Mouse (Mus musculus) lung, embryonic 15.5 days (tissue): Measurements from ENCODE around the gene Nradd. TPM values are rescaled to one million over a fixed set of nuclear protein-coding genes. Genes with fewer than 3 reads are reported as not detected.

Experiments used
- ATAC-seq: fragments of 200-750 bp; cut with Nextera tagmentation; 2 replicates; pipeline ENCODE4 v1.8.0; 2017; ENCODE audit warnings: moderate number of reproducible peaks, borderline replicate concordance; ENCODE audit not compliant: low FRiP score, low TSS enrichment; ENCODE audit errors: extremely low read depth
- H3K27ac ChIP-seq: fragments of 300-500 bp; sonication (generic); 2 replicates; pipeline ENCODE4 v1.5.1; 2015; ENCODE audit warnings: moderate library complexity, mild to moderate bottlenecking, inconsistent platforms
- H3K27me3 ChIP-seq: fragments of 300-500 bp; sonication (generic); 2 replicates; pipeline ENCODE4 v1.6.1; 2015; ENCODE audit warnings: inconsistent platforms
- H3K36me3 ChIP-seq: fragments of 300-500 bp; sonication (generic); 2 replicates; pipeline ENCODE4 v1.6.1; 2015; ENCODE audit warnings: inconsistent platforms
- H3K4me1 ChIP-seq: fragments of 300-500 bp; sonication (generic); 2 replicates; pipeline ENCODE4 v1.6.1; 2015; ENCODE audit warnings: inconsistent platforms
- H3K4me2 ChIP-seq: fragments of 300-500 bp; sonication (generic); 2 replicates; pipeline ENCODE4 v1.6.1; 2015; ENCODE audit warnings: inconsistent platforms, mild to moderate bottlenecking, moderate library complexity
- H3K4me3 ChIP-seq: fragments of 300-500 bp; sonication (generic); 2 replicates; pipeline ENCODE4 v1.5.1; 2015; ENCODE audit warnings: mild to moderate bottlenecking, inconsistent platforms
- H3K9ac ChIP-seq: fragments of 300-500 bp; sonication (generic); 2 replicates; pipeline ENCODE4 v1.6.1; 2015; ENCODE audit warnings: inconsistent platforms
- H3K9me3 ChIP-seq: fragments of 300-500 bp; sonication (generic); 2 replicates; pipeline ENCODE4 v1.6.1; 2016; ENCODE audit warnings: inconsistent platforms
- WGBS: fragments of 180-500 bp; shearing (Covaris S2); methylation state at CpG from one replicate; pipeline ENCODE4 v1.1.7; 2015; 5-methylcytosine and 5-hydroxymethylcytosine counted together
- polyA plus RNA-seq: library from polyadenylated mRNA; unstranded; fragments of >200 nt; fragmentation: Nextera tagmentation; extraction: Ambion mirVana; gene quantifications from 2 replicates; pipeline ENCODE4 v1.2.1, GENCODE M21; 2015

Nradd gene
- polyA plus RNA-seq, 1 experiment from 2014 or later, result 55.6 TPM

DNA sequence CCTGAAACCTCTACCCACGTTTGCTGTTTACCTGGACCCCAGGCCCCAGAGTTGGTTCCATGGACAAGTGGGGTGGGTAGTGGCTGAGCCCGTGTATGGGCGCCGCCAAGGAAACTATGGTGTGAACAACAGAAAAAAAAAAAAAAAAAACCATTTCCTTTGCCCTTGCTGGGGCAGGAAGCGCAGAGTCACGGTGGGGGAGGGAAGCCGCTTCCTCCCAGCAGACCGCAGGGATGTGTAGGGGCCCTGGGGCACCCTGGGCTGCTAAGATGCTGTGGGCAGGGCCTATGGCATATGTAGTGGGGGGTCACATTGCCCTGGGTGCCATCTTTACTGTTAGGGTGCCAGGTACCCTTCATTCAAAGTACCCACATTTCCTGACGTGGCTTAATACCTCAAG, 21.0 kb upstream of the Nradd start:
- Histone ChIP-seq H3K9me3 (no peaks in the 10 kb centered on the region), H3K36me3 (no peaks in the 10 kb centered on the region), H3K27me3 (no peaks in the 10 kb centered on the region), H3K4me2 (no peak overlapping the region), H3K4me3 (no peak overlapping the region), H3K27ac (no peak overlapping the region), H3K4me1 (no peaks in the 10 kb centered on the region), H3K9ac (no peak overlapping the region)
- no peak for ATAC-seq
- WGBS, result 63% methylated on average over 9 of the region's 9 CpGs

DNA sequence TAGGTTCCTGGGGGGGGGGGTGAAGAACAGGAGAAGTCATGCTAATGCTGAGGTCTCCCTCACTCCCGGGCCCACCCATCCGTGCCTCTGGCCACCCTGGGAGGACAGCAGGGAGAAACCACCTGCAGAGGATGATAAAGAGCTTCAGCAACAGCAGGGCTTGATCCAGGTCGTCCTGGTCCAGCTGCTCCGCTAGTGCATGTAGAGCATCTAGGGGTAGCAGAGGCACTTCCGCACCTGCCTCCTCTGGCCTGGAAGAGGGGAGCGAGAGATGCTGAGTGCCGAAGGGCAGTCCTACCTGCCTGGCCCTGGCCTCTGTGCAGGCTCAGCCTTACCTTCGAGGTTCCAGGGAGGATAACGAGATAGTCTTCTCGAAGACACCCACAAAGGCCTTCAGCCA, 20.0 kb upstream of the Nradd start:
- Histone ChIP-seq H3K9ac (no peak overlapping the region), H3K4me2 (no peak overlapping the region), H3K4me3 (no peak overlapping the region), H3K36me3 (no peaks in the 10 kb centered on the region), H3K9me3 (no peaks in the 10 kb centered on the region), H3K4me1 (no peaks in the 10 kb centered on the region), H3K27me3 (no peaks in the 10 kb centered on the region), H3K27ac (no peak overlapping the region)
- WGBS, result 68% methylated on average over 10 of the region's 10 CpGs
- ATAC-seq, result no peak

DNA sequence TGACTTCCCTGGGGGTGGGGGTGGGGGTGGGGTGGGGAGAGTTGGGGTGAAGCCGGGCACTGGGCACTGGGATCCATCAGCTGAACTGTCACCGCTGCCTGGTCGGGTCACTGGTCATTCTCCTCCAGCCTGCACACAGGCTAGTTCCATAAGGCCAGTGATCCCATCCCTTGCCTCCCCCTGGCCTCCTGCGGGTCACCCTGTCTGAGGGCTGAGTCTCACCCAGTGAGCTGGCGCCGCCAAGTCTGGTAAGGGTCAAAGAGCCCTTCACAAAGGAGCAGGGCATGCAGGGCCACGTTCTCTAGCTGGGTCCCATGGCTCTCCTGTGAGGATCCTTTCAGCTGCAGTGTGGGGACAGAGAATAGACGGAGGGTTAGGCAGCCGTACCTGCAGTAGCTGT, 19.5 kb upstream of the Nradd start:
- ATAC-seq, result no peak
- no peak overlapping the region for H3K9ac ChIP-seq

DNA sequence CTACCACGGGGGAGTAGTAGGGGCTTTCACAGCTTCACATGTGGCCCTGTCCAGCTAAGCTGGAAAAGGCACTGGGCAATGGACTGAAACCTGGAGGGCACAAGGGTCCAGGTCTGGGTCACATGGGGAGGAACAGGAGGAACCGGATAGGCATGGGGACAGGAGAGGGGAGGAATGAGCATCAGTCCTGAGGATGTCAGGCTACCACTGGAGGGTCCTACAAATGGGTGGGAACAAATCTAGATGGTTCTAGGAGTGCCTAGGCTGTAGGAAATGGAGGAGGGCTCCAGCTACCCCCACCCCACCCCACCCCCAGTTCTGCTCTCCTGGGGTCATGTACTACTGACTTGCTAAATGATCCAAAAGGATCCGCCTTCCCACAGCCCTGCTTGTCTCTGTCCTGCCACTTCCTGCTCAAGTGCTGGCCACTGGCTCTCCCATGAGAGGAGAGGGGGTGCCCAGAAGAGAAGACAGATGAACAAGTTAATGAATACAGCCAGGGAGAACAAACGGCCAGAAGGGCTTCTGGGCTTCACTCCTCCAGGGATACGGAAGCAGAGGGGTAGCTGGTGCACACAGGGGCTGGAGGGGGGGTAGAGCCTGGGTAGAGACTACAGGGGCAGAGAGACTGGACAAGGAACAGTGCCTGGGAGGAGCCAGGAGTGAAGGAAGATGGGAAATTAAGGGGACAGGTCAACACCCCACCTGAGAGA, 18.7 kb upstream of the Nradd start:
- 38% methylated on average over 5 of the region's 5 CpGs for WGBS

More for the DNA sequence above, 19.5 kb upstream of the Nradd start:
- H3K4me2 ChIP-seq, result no peak overlapping the region
- no peak overlapping the region for H3K27ac ChIP-seq
- no peak overlapping the region for H3K4me3 ChIP-seq
- no peaks in the 10 kb centered on the region for H3K36me3 ChIP-seq
- 48% methylated on average over 9 of the region's 9 CpGs for WGBS
- H3K27me3 ChIP-seq, result no peaks in the 10 kb centered on the region
- H3K4me1 ChIP-seq, result no peaks in the 10 kb centered on the region
- H3K9me3 ChIP-seq, result no peaks in the 10 kb centered on the region

DNA sequence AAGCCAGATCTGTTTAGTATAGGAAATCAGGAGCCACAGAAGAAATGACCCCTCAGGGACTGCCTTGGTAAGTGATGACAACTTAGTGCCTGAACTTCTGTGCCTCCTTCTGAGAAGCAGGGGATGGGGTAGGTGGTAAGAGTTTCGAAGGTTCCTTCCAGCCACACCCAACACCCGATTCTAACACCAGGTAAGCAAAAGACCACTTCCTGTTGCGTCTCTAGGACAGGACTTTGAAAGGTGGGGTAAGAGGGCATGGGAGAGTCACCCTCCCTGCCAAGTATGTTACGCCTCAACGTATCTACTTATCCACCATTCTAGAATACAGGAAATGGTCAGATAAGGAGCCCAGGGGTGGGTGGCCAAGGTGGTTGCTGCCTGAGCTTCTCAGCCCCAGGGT, 16.8 kb upstream of the Nradd start:
- Histone ChIP-seq H3K36me3 (no peaks in the 10 kb centered on the region), H3K9ac (no peak overlapping the region), H3K4me2 (no peak overlapping the region), H3K27me3 (no peaks in the 10 kb centered on the region), H3K4me3 (no peak overlapping the region), H3K4me1 (no peaks in the 10 kb centered on the region), H3K9me3 (no peaks in the 10 kb centered on the region), H3K27ac (no peak overlapping the region)
- WGBS, result 78% methylated on average over 5 of the region's 5 CpGs
- ATAC-seq, result no peak

More for the DNA sequence above, 18.7 kb upstream of the Nradd start:
- Histone ChIP-seq H3K27ac (no peak overlapping the region), H3K27me3 (no peaks in the 10 kb centered on the region), H3K4me3 (no peak overlapping the region), H3K9me3 (no peaks in the 10 kb centered on the region), H3K36me3 (no peaks in the 10 kb centered on the region), H3K4me1 (no peaks in the 10 kb centered on the region), H3K4me2 (no peak overlapping the region), H3K9ac (no peak overlapping the region)
- ATAC-seq, result no peak

DNA sequence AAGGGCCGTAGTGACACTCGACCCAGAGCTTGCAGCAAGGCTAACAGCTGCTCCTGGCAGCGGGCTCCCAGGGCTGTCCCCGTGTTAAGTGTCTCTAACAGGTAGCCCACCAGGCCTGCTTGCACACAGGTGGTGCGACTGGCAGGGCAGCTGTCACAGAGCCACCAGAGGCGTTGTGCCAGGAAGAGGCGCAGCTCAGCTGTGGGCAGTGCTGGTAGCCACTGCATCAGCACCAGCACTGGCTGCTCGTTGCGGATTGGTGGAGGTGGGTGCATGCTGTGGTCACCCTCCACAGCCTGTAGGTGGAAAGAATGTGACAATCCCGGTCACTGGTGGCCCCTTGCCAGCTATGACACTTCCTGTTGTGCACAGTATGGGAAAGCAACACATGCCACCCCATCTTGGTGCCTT, 14.4 kb upstream of the Nradd start:
- H3K9ac ChIP-seq, result no peak overlapping the region
- no peaks in the 10 kb centered on the region for H3K36me3 ChIP-seq
- no peak overlapping the region for H3K4me2 ChIP-seq
- 73% methylated on average over 10 of the region's 10 CpGs for WGBS
- H3K27me3 ChIP-seq, result no peaks in the 10 kb centered on the region
- no peak for ATAC-seq
- H3K4me1 ChIP-seq, result no peaks in the 10 kb centered on the region
- H3K4me3 ChIP-seq, result no peak overlapping the region
- H3K27ac ChIP-seq, result no peak overlapping the region
- H3K9me3 ChIP-seq, result no peaks in the 10 kb centered on the region

DNA sequence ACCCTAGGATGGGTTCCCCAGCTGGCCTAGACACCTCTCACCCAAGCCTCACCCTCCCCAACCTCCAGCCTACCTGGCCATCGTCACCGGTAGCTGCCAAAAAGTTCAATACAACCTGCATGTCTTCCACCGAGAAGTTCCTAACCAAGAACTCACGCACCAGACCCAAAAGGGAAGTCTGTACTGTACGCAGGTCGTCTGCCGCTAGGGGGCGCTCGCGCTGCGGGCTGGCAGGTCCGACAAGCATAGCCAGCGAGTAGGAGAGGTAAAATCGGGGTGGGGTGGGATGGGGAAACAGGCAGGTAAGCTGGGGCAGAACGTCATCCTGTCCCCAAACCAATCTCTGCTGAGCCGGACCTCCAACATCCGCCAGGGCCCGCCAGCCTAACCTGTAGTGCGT, 11.0 kb upstream of the Nradd start:
- no peaks in the 10 kb centered on the region for H3K9me3 ChIP-seq
- H3K36me3 ChIP-seq, result 0 out of 2 replicates have a peak, but pooled peaks cover 3% of the 10 kb centered on the region
- H3K4me3 ChIP-seq, result no peak overlapping the region
- peaks cover 22% of the 10 kb centered on the region for H3K27me3 ChIP-seq
- no peak overlapping the region for H3K27ac ChIP-seq
- WGBS, result 8% methylated on average over 19 of the region's 19 CpGs
- H3K4me1 ChIP-seq, result no peaks in the 10 kb centered on the region
- ATAC-seq, result peak; percentile 49; the same call in 1 of the 2 replicates
- H3K4me2 ChIP-seq, result no peak overlapping the region
- no peak overlapping the region for H3K9ac ChIP-seq

DNA sequence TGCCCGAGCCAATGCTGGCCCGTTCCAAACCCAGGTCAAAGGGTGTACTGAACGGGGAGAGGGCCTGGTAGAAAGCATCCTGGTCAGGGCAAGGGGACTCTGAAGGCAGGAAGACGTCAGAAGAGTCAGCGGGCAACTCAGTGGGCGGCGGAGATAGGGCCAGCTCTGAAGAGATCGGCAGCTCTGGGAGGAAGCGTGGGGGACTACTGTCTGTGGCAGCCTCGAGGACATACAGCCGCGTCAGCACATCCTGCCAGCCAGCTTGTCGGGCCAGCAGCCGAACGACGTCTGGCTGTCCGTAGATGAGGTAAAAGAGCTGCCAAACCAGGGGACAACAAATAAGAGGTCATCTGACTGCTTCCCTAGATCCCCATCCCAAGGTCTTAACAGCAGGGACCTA, 9.6 kb upstream of the Nradd start:
- H3K27me3 ChIP-seq, result peaks cover 22% of the 10 kb centered on the region
- 64% methylated on average over 17 of the region's 17 CpGs for WGBS

DNA sequence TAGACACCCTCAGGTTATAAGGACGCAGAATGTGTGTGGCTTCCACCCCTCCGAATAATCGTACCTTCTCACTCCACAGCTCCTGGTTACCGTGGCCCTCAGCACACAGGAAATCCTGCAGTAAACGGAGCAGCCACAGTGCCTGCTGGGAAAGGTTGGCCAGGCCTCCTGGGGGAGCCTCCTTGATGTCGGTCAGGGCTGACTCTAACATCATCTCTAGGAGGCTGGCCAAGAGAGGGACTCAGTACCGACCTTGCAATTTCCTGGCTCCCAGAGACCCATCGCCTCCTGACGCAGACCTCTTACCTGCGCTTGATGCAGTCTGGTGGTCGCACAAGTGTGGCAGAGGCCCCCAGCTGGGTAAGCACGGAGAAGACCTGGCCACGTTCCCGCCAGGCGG, 8.4 kb upstream of the Nradd start:
- Histone ChIP-seq H3K27me3 (peaks cover 22% of the 10 kb centered on the region), H3K4me2 (no peak overlapping the region), H3K4me1 (no peaks in the 10 kb centered on the region), H3K36me3 (0 out of 2 replicates have a peak, but pooled peaks cover 3% of the 10 kb centered on the region), H3K9me3 (no peaks in the 10 kb centered on the region), H3K4me3 (no peak overlapping the region), H3K27ac (no peak overlapping the region), H3K9ac (no peak overlapping the region)
- WGBS, result 73% methylated on average over 15 of the region's 15 CpGs
- no peak for ATAC-seq

More for the DNA sequence above, 9.6 kb upstream of the Nradd start:
- H3K4me3 ChIP-seq, result no peak overlapping the region
- H3K9me3 ChIP-seq, result no peaks in the 10 kb centered on the region
- no peak overlapping the region for H3K9ac ChIP-seq
- H3K4me2 ChIP-seq, result no peak overlapping the region
- H3K27ac ChIP-seq, result no peak overlapping the region
- H3K36me3 ChIP-seq, result 0 out of 2 replicates have a peak, but pooled peaks cover 3% of the 10 kb centered on the region
- no peak for ATAC-seq
- no peaks in the 10 kb centered on the region for H3K4me1 ChIP-seq

DNA sequence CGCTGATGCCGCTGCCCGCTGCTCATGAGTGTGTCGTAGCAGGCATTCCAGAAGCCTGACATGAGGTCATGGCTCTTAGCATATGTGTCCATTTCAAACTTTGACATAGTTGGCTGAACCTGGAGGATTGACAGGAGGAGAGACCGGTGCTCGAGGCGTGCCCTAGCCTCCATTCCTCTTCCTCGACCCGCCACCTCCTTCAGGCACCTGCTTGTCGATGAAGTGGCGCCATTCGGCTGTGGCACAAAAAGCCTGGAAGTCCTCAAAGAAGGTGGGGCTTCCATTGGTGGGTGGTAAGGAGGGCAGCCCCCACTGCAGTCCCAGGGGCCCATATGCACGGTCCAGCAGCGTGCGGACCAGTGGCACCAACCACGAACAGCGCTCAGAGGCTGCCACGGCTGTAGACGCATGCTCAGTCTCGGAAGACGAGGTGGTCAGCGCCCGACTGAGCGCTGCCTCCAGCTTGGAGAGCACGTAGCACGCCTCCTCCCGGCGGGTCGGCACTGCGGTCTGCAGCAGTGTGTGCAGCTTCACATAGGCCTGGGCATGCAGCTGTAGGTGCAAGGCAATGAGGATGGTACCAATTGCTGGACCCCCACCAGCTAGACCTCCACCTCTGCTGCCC, 7.5 kb upstream of the Nradd start:
- ATAC-seq, result no peak
- H3K27ac ChIP-seq, result no peak overlapping the region
- H3K4me3 ChIP-seq, result no peak overlapping the region
- WGBS, result 28% methylated on average over 30 of the region's 30 CpGs
- peak overlapping the region; percentile 23; the same call in 1 of the 2 replicates for H3K4me2 ChIP-seq
- H3K36me3 ChIP-seq, result 0 out of 2 replicates have a peak, but pooled peaks cover 3% of the 10 kb centered on the region
- no peaks in the 10 kb centered on the region for H3K9me3 ChIP-seq
- H3K27me3 ChIP-seq, result peaks cover 22% of the 10 kb centered on the region
- H3K4me1 ChIP-seq, result no peaks in the 10 kb centered on the region
- H3K9ac ChIP-seq, result no peak overlapping the region

DNA sequence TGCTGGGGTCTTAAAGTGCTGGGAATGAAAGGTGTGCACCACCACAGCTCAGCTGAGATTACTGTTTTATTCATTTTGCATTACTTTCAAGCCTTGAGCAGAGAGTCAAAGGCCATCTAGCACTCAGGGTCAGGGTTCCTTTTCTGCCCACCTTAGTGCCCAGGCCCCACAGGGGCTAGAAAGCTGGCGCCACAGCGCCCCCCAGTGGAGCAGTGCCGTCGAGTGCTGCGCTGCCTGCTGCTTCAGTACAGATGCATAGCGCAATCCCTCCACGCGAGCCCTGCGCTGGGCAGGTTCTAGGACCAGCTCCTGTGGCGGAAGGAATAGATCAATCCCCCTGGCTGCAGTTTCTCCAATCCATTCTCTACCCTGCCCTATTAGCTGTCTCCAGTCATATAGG, 6.9 kb upstream of the Nradd start:
- no peak for ATAC-seq

DNA sequence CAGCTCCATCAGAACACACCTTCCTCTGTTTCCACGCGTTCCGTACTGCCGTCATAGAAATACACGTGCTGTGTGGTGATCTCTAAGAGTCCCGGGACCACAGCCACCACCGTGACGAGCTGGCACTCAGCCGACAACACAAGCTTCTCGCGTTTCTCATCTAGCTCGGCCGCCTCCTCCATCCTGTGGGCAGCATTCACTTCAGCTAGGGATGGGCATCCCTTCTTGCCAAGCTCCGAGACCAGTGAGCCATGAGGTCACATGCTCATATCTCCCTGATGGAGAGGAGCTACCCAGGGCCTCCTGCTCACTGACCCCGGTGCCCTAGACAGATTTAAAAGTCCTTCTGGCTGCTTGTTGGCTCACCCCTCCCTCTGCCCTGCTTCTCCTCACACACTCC, 5.9 kb upstream of the Nradd start:
- ATAC-seq, result no peak
- Histone ChIP-seq H3K27ac (no peak overlapping the region), H3K4me2 (no peak overlapping the region), H3K4me1 (peaks cover 5% of the 10 kb centered on the region), H3K36me3 (0 out of 2 replicates have a peak, but pooled peaks cover 3% of the 10 kb centered on the region), H3K9ac (no peak overlapping the region), H3K27me3 (peaks cover 22% of the 10 kb centered on the region), H3K4me3 (no peak overlapping the region), H3K9me3 (no peaks in the 10 kb centered on the region)
- 76% methylated on average over 15 of the region's 15 CpGs for WGBS

More for the DNA sequence above, 6.9 kb upstream of the Nradd start:
- H3K4me2 ChIP-seq, result no peak overlapping the region
- H3K4me3 ChIP-seq, result no peak overlapping the region
- H3K9ac ChIP-seq, result no peak overlapping the region
- peaks cover 22% of the 10 kb centered on the region for H3K27me3 ChIP-seq
- 0 out of 2 replicates have a peak, but pooled peaks cover 3% of the 10 kb centered on the region for H3K36me3 ChIP-seq
- H3K4me1 ChIP-seq, result no peaks in the 10 kb centered on the region
- 24% methylated on average over 10 of the region's 10 CpGs for WGBS
- H3K9me3 ChIP-seq, result no peaks in the 10 kb centered on the region
- H3K27ac ChIP-seq, result no peak overlapping the region
